Mouse (Mus musculus) heart, embryonic 12.5 days (tissue): ENCODE measurements at regions not wholly inside any gene's neighbourhood (a gene's known extent, or its start where the extent isn't known, plus 50 kb on each side); places are given as distances from the start of the nearest gene placed in this dataset.

ENCODE experiments used
- ATAC-seq: fragments of 200-750 bp; cut with Nextera tagmentation; 2 replicates; pipeline ENCODE4 v1.8.0; 2017; ENCODE audit warnings: moderate TSS enrichment, moderate library complexity; ENCODE audit not compliant: insufficient number of reproducible peaks, low FRiP score
- H3K27ac ChIP-seq: fragments of 300-500 bp; sonication (generic); 2 replicates; pipeline ENCODE4 v1.5.1; 2016; ENCODE audit warnings: mild to moderate bottlenecking, moderate library complexity; ENCODE audit not compliant: poor library complexity, severe bottlenecking
- H3K27me3 ChIP-seq: fragments of 300-500 bp; sonication (generic); replicated peaks from 2 replicates; pipeline ENCODE4 v1.6.1; 2016; ENCODE audit warnings: mild to moderate bottlenecking, moderate library complexity
- H3K36me3 ChIP-seq: fragments of 300-500 bp; sonication (generic); 2 replicates; pipeline ENCODE4 v1.6.1; 2016; ENCODE audit warnings: mild to moderate bottlenecking, moderate library complexity
- H3K4me1 ChIP-seq: fragments of 300-500 bp; sonication (generic); replicated peaks from 2 replicates; pipeline ENCODE4 v1.6.1; 2016; ENCODE audit warnings: mild to moderate bottlenecking
- H3K4me2 ChIP-seq: fragments of 300-500 bp; sonication (generic); 2 replicates; pipeline ENCODE4 v1.6.1; 2016; ENCODE audit warnings: mild to moderate bottlenecking, moderate library complexity
- H3K4me3 ChIP-seq: fragments of 300-500 bp; sonication (generic); 2 replicates; pipeline ENCODE4 v1.5.1; 2016; ENCODE audit warnings: mild to moderate bottlenecking
- H3K9ac ChIP-seq: fragments of 300-500 bp; sonication (generic); 2 replicates; pipeline ENCODE4 v1.6.1; 2016; ENCODE audit warnings: mild to moderate bottlenecking, moderate library complexity
- H3K9me3 ChIP-seq: fragments of 300-500 bp; sonication (generic); replicated peaks from 2 replicates; pipeline ENCODE4 v1.6.1; 2016; ENCODE audit warnings: mild to moderate bottlenecking, moderate library complexity
- WGBS: fragments of 180-500 bp; shearing (Covaris S2); methylation state at CpG from one replicate; pipeline ENCODE4 v1.1.7; 2016; 5-methylcytosine and 5-hydroxymethylcytosine counted together

- Histone ChIP-seq H3K36me3 (no peaks in the 10 kb centered on the region), H3K9ac (no peak overlapping the region), H3K27ac (no peak overlapping the region), H3K4me3 (no peak overlapping the region), H3K4me1 (no peaks in the 10 kb centered on the region), H3K27me3 (no peaks in the 10 kb centered on the region), H3K9me3 (no peaks in the 10 kb centered on the region), H3K4me2 (no peak overlapping the region)
- WGBS = 69% methylated on average over 2 of the region's 2 CpGs
- ATAC-seq = no peak
Observed at GRCm38 (mm10) chr11:37582236-37582635, 346.5 kb upstream of the Tenm2 start.

GRCm38 (mm10) chr11:37533624-37534023 lies 297.9 kb upstream of the Tenm2 start:
- no peak overlapping the region for H3K9ac ChIP-seq
- no peaks in the 10 kb centered on the region for H3K36me3 ChIP-seq
- no peak overlapping the region for H3K27ac ChIP-seq
- peaks cover 3% of the 10 kb centered on the region; the same call in 1 of the 2 replicates for H3K4me1 ChIP-seq
- 46% methylated on average over 2 of the region's 2 CpGs for WGBS
- no peaks in the 10 kb centered on the region for H3K27me3 ChIP-seq
- H3K4me3 ChIP-seq = no peak overlapping the region
- ATAC-seq = no peak
- H3K9me3 ChIP-seq = no peaks in the 10 kb centered on the region
- H3K4me2 ChIP-seq = no peak overlapping the region

DNA sequence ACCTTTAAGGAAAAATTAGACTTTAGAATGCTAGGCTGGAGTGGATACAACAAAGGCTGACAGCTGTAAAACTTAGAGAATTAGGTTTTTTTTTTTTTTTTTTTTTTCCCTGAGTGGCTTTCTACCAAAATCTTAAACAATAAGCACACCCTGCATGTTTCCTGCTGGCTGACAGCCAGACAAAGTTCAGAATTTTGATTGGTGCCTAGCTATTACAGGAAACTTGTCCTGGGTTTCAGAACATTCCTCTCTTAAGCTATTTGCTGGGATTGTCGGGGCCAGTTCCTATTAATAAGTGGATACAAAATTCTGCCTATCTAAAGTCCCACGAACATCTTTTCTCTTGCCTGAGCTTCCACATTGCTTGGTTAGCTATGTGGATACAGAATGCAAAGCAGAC lies 296.7 kb upstream of the Tenm2 start:
- Histone ChIP-seq H3K9me3 (no peaks in the 10 kb centered on the region), H3K9ac (no peak overlapping the region), H3K4me3 (no peak overlapping the region), H3K27me3 (no peaks in the 10 kb centered on the region), H3K4me2 (no peak overlapping the region), H3K36me3 (no peaks in the 10 kb centered on the region), H3K27ac (0 out of 2 replicates have a peak overlapping the region, but pooled peaks have one; percentile 27), H3K4me1 (peaks cover 3% of the 10 kb centered on the region; the same call in 1 of the 2 replicates)
- ATAC-seq = no peak
- WGBS = 19% methylated on average over 2 of the region's 2 CpGs

DNA sequence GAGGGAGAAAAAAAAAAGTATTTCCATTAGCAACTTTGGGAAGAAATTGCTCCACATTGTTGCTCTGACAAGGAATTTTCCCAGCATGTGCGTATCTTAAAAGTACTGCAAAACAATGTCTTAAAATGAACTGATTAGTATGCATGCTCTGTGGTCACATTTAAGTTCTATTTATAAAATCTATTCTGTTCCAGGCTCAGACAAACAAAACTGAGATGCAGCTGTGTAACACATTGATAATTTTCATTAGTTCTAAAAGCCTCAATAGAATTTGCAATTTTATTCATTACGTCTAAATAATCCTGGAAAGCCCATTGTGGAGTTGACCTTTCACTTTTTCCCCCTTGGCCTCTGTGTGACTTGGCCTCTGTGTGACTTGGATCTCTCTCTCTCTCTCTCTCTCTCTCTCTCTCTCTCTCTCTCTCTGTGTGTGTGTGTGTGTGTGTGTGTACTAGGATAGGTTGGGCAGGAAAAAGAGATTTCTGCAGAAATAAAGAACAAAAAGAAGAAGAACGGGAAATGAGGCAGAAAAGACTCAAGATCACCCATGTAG lies 262.8 kb upstream of the Tenm2 start:
- Histone ChIP-seq H3K4me2 (no peak overlapping the region), H3K36me3 (no peaks in the 10 kb centered on the region), H3K9ac (no peak overlapping the region), H3K4me1 (no peaks in the 10 kb centered on the region), H3K9me3 (no peaks in the 10 kb centered on the region), H3K27ac (no peak overlapping the region), H3K4me3 (no peak overlapping the region), H3K27me3 (no peaks in the 10 kb centered on the region)
- ATAC-seq = no peak
- 78% methylated on average over 3 of the region's 3 CpGs for WGBS

DNA sequence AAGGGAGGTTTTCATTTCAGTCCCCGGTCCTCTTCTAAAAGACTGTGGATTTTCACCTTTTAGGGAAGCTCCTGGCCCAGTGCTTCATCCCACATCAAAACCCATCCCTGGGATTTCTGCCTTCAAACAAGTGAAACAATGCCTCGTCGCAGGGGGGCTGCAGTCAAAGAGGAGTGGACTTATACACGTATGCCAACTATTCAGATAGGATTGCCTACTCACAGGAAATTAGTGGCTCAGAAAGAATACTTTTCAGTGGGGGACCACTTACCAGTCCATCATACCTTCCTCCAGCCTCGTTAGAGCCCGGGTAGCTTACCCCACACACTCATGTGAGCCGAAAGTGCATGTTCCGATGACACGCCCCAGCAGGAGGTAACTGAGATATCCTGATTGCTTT lies 262.1 kb upstream of the Tenm2 start:
- no peak for ATAC-seq
- no peak overlapping the region for H3K4me2 ChIP-seq
- H3K4me3 ChIP-seq = no peak overlapping the region
- no peaks in the 10 kb centered on the region for H3K9me3 ChIP-seq
- 58% methylated on average over 9 of the region's 9 CpGs for WGBS
- H3K27ac ChIP-seq = no peak overlapping the region
- no peaks in the 10 kb centered on the region for H3K27me3 ChIP-seq
- H3K4me1 ChIP-seq = no peaks in the 10 kb centered on the region
- no peaks in the 10 kb centered on the region for H3K36me3 ChIP-seq
- no peak overlapping the region for H3K9ac ChIP-seq

DNA sequence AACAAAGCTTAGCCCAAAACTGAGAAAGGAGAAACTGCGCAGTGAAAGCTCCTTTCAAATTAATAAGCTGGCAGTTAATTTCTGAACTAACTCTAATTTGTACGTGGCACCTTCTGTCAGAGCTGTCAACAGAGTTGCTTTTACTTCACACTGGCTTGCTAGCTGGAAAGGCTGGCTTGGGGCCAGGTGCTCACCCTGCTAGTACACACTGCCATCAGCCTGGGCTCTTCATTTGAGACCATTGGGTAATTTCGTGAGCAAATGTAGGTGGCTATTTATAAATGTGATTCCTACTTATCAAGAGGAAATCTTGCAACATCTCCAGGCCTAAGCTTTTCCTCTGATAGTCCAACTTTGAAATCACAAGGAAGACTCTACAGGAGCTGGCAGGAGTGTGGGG lies 244.5 kb upstream of the Tenm2 start:
- ATAC-seq = no peak
- WGBS = 56% methylated on average over 3 of the region's 3 CpGs
- H3K27me3 ChIP-seq = no peaks in the 10 kb centered on the region
- no peaks in the 10 kb centered on the region for H3K36me3 ChIP-seq
- no peak overlapping the region for H3K9ac ChIP-seq
- H3K4me1 ChIP-seq = no peaks in the 10 kb centered on the region
- H3K4me2 ChIP-seq = no peak overlapping the region
- no peak overlapping the region for H3K27ac ChIP-seq
- no peaks in the 10 kb centered on the region for H3K9me3 ChIP-seq
- H3K4me3 ChIP-seq = no peak overlapping the region

GRCm38 (mm10) chr11:37478970-37479482 lies 243.3 kb upstream of the Tenm2 start:
- WGBS = 89% methylated on average over 6 of the region's 6 CpGs
- Histone ChIP-seq H3K27me3 (no peaks in the 10 kb centered on the region), H3K36me3 (no peaks in the 10 kb centered on the region), H3K9me3 (no peaks in the 10 kb centered on the region), H3K27ac (no peak overlapping the region), H3K4me3 (no peak overlapping the region), H3K4me1 (no peaks in the 10 kb centered on the region), H3K9ac (no peak overlapping the region), H3K4me2 (no peak overlapping the region)
- ATAC-seq = no peak

- H3K4me3 ChIP-seq = no peak overlapping the region
- no peak for ATAC-seq
- no peaks in the 10 kb centered on the region for H3K36me3 ChIP-seq
- H3K27me3 ChIP-seq = no peaks in the 10 kb centered on the region
- H3K4me2 ChIP-seq = no peak overlapping the region
- no peaks in the 10 kb centered on the region for H3K9me3 ChIP-seq
- 18% methylated on average over 6 of the region's 6 CpGs for WGBS
- no peak overlapping the region for H3K27ac ChIP-seq
- H3K9ac ChIP-seq = no peak overlapping the region
- H3K4me1 ChIP-seq = no peaks in the 10 kb centered on the region
Observed at GRCm38 (mm10) chr11:37474068-37474467, 238.3 kb upstream of the Tenm2 start.

- ATAC-seq = no peak
- H3K4me2 ChIP-seq = no peak overlapping the region
Observed at GRCm38 (mm10) chr11:37463658-37464420, 228.1 kb upstream of the Tenm2 start.

DNA sequence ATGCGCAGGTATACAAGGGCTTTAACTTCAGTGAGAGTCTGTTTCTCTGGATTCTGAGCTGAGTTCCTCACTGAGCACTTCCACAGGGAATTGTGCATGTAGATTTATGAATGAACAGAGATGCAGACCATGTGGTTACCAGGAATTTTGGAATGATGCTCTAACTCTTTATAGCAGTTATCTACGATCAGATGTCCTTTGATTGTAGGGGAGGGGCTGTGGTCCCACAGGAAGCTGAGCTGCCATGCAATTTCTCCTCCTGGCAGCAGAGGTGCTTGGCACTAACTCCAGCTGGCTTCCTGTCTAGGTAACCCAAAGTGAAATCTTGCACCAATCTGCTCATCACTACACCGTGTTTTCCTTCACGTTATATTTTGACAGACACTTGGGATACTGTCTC lies 226.6 kb upstream of the Tenm2 start:
- no peak for ATAC-seq
- Histone ChIP-seq H3K9me3 (no peaks in the 10 kb centered on the region), H3K36me3 (no peaks in the 10 kb centered on the region), H3K4me2 (no peak overlapping the region), H3K4me3 (no peak overlapping the region), H3K4me1 (no peaks in the 10 kb centered on the region), H3K9ac (no peak overlapping the region), H3K27me3 (no peaks in the 10 kb centered on the region), H3K27ac (no peak overlapping the region)
- WGBS = 74% methylated on average over 4 of the region's 4 CpGs

More at GRCm38 (mm10) chr11:37463658-37464420, 228.1 kb upstream of the Tenm2 start:
- no peak overlapping the region for H3K4me3 ChIP-seq
- H3K27me3 ChIP-seq = no peaks in the 10 kb centered on the region
- H3K9me3 ChIP-seq = no peaks in the 10 kb centered on the region
- H3K36me3 ChIP-seq = no peaks in the 10 kb centered on the region
- no peak overlapping the region for H3K27ac ChIP-seq
- 82% methylated on average over 9 of the region's 9 CpGs for WGBS
- H3K9ac ChIP-seq = no peak overlapping the region
- H3K4me1 ChIP-seq = no peaks in the 10 kb centered on the region

- no peaks in the 10 kb centered on the region for H3K36me3 ChIP-seq
- H3K27ac ChIP-seq = no peak overlapping the region
- no peaks in the 10 kb centered on the region for H3K4me1 ChIP-seq
- no peak overlapping the region for H3K9ac ChIP-seq
- no peak overlapping the region for H3K4me3 ChIP-seq
- no peaks in the 10 kb centered on the region for H3K9me3 ChIP-seq
- no peaks in the 10 kb centered on the region for H3K27me3 ChIP-seq
- no peak for ATAC-seq
- no peak overlapping the region for H3K4me2 ChIP-seq
Observed at GRCm38 (mm10) chr11:37447361-37447760, 211.6 kb upstream of the Tenm2 start.
